Mouse (Mus musculus): ENCODE data around the gene Rc3h1.
"Not testable (repeated sequence)": the region's sequence is repeated elsewhere in the genome, so short reads cannot be mapped to it uniquely, and the experiment has no call there.

Gene Rc3h1

DNA sequence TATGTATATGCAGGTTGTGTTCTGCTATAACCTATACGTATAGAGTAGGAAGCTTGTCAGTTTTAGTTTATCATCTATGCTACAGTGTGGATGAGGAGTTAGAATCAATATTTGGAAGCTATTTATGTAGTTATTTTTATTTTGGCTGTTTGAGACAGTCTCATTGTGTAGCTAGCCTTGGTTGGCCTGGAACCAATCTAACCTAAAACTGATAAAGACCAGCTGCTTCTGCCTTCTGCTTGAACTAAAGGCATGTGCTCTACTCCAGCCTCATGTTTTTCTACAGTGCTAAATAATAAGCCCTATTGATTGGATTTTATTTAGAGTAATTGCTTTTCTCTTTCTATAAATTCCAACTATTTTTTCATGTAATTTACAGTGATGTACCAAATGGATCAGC lies 61.0 kb downstream of the Rc3h1 start:
- DNase-seq, result peak; percentile 10

DNA sequence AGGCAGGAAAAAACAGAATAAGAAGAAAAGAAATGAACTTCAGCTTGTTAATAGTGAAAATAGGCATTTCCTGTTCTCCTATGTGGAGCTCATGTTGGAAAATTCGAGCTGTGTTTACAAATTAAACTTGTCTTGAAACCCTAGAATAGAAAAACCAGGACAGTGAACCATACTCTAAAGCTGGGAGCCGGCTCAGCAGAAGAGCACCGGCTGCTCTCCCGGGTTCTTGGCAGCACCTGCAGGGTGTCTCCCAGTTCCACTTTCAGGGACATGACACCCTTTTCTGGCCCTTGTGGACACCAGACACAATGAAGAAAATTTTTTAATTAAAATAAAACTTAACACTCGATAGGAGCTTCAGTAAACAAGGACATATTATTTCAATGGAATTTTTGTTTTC lies 62.4 kb downstream of the Rc3h1 start:
- DNase-seq, result peak; percentile 20

DNA sequence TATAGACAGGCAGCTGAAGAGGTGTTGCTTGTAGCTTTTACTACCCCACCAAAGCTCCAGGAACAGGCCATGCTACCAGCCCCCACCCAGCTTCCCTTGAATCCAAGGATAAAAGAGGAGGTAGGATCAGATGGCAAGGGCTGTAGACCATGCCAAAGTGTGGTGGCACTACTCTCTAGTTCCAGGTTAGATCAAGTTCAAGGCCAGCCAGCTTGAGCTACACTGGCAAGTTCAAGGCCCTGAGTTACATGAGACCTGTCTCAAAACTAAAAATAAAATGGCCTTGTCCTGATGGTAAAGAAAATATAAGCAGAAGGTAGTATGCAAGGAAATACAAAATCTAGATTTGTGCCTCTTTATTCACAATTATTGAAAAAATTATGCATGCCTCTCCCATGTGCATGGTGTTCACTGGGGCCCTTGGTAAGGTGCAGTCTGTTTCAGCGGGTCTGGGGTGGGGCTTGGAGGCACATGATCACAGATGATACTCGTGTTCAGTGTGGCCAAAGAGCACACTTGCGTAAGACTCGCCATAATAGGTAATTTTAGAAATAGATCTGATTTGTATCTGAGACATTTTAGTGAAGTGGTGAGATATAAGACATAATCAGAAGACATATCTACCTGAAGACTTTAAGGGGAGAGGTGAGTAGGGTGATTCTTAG lies 72.0 kb downstream of the Rc3h1 start, which contains the start of gene Serpinc1:
TSS of gene Serpinc1 (plus strand) at position 515 of the 665 bp plus-strand sequence.
- DNase-seq, result no peak

DNA sequence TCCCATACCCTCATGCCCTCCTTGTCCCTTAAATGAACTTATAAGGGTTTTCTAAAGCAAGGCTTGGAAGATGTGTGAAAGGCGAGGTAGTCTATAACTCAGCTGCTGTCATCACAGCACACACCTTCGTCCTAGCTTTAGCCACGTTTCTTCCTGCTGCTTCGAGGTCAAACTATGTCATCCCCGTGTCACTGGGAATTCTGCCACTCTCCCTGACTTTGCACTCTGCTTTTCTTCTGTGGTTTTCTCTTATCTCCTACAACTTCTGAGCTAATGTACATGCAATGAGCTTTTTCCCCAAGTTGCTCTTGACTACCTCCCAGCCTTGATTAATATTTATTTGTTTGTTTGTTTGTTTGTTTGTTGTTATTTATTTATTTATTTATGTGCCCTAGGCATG lies 73.8 kb downstream of the Rc3h1 start:
- no peak for DNase-seq

DNA sequence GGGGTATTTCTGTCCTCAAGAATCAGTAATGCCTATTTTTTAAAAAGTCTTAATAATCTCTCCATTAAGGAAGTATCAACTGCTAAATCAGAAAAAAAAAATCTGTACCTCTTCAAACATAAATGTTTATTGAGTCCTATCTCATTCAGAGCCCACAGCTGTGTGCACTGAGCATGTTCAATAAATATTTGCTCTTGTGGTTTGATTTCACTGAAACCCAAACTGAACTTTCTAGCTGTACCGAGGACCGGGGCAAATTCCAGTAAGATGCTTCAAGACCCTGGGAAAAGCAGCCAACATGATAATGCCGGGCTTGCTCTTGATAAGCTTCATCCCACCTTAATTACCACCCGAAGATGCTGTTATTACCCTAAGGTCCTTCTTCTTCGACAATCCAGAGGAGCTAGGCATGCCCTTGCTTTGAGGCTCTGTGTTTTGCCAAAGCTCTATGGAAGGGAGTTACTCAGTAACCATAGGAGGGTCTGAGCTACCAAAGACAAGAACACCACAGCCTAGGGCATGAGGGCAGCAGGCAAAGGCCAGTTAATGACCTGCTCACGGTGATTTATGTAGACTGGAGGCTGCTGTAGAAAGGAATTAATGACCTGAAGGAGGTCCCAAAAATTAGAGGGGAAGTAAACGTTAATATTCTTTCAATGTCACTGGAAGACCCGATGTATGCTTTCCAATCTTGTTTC lies 74.5 kb downstream of the Rc3h1 start:
- DNase-seq, result no peak

DNA sequence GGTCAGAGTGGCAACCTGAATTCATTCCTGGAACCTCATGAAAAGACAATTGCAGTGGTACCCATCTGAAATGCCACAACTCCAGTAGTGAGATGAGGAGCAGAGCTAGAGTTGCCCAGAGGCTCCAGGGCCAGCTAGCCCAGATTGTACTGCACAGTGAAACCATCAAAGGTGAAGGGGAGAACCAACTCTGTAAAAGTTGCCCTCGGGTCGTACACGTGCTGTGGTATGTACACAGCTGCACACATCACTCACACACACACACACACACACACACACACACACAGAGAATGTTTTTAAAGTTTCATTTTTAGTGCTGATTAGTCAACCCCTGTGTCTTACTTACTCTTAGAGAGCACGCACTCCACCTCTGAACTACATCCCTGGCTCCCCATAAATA lies 75.1 kb downstream of the Rc3h1 start:
- DNase-seq, result no peak

DNA sequence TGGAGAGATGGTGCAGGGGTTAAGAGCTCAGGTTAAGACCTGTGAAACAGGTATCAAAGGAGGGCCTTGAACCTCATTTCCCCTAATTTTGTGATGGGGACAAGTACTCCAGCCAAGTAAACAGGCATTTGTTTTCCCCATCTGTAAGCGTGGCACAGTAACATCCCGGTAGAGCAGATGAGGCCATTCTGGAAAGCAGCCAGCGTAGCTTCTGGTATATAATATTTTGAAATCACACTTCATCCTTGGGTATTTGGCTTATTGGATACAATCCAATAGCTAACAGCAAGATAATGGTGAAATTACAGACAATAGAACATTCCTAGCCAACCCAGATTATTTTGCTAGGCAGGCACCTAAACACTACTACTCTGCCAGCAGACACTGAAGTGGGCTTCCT lies 76.7 kb downstream of the Rc3h1 start:
- DNase-seq, result no peak

DNA sequence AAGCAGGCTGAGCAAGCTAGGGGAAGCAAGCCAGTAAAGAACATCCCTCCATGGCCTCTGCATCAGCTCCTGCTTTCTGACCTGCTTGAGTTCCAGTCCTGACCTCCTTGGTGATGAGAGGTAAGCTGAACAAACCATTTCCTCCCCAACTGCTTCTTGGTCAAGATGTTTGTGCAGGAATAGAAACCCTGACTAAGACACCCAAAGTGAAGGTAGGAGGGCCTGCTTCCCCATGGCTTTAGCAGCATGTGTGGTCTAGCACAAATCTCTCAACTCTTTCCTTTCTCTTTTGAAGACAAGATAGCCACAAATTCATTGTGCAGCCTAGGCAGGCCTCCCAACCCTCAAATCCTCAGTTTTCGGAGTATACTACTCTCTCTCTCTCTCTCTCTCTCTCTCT lies 78.5 kb downstream of the Rc3h1 start:
- not testable (repeated sequence) for DNase-seq

DNA sequence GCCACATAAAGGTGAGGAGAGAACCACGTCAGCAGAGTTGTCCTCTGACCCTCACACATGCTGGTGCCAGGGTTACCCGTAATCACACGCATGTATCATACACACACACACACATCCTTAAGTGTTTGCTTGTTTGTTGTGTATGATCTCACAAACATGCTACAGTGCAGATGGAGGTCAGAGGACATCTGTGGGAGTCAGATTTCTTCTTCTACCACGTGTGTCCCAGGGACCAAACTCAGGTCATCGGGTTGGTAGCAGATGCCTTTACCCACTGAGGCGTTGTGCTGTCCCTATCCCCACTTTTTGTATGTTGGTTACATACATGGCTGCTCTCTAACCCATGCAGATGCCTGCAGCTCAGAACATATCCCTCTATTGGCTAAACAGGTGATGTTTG lies 79.3 kb downstream of the Rc3h1 start:
- no peak for DNase-seq

DNA sequence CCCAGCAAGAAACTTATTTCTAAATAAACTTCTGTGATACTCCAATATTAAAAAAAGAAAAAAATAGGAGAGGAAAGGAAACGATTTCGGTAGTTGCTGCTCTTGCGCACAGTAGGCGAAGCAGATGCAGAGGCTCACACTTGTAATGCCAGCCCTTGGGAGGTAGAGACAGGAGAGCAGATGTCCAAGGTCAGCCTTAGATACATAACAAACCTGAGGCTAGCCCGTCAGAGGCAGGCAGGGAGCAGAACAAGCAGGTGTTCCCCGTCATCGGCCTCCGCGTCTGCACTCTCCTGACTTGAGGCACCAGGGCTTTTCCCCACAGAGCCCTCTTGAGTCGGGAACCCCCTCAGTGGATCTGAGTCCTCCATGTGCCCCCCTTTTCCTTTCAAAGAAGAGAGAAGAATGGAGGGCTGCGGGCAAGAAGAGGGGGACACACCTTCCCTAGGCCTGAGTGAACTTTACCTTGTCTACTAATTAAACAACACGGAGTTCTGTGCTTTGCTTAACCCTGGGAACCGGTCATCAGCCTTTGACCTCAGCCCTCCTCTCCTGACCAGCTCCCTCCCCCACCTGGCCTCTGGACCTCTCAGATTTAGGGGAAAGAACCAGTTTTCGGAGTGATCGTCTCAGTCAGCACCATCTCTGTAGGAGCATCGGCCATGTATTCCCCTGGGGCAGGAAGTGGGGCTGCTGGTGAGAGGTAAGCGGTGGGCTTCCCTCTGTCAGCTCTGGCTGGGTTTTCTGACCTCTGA lies 80.8 kb downstream of the Rc3h1 start:
- DNase-seq, result no peak

DNA sequence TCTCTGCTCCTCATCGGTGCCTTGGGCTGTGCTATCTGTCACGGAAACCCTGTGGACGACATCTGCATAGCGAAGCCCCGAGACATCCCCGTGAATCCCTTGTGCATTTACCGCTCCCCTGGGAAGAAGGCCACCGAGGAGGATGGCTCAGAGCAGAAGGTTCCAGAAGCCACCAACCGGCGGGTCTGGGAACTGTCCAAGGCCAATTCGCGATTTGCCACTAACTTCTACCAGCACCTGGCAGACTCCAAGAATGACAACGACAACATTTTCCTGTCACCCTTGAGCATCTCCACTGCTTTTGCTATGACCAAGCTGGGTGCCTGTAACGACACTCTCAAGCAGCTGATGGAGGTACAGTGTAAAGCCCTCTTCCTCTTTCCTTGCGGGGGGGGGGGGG lies 83.2 kb downstream of the Rc3h1 start:
- DNase-seq, result no peak

DNA sequence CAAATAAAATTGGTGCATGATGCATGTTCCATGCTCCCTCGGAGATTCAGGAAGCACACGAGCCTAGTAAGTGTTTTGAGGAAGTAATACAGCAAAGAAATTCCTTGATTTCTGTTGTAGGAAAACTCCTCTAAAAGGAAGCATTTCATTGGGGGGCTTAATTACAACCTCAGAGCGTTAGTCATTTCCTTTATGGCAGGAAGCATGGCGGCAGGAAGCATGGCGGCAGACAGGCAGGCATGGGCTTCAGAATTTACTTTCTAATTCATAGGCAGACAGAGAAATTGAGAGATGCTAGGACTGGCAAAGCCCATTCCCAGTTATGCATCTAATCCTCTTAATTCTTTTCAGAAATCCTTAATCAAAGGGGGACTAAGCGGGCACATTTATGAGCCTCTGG lies 87.6 kb downstream of the Rc3h1 start:
- no peak for DNase-seq

DNA sequence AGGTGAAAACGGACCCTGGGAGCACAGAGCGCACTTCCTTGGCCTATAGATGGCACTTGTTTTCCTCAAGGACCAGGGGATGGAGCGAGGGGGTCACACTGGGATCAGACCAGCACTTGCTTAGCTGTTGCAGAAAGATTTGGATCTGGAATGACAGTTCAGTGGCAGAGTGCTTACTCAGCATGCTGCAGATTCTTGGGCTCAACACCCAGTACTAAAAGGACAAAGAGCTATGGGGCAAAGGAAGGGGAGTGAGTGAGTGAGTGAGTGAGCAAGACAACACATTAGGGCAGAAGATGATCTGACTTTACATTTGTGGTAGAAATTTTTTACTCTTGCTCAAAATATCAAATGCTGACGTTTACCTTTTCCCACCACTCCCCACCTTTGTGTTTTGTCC lies 98.7 kb downstream of the Rc3h1 start:
- DNase-seq, result no peak

DNA sequence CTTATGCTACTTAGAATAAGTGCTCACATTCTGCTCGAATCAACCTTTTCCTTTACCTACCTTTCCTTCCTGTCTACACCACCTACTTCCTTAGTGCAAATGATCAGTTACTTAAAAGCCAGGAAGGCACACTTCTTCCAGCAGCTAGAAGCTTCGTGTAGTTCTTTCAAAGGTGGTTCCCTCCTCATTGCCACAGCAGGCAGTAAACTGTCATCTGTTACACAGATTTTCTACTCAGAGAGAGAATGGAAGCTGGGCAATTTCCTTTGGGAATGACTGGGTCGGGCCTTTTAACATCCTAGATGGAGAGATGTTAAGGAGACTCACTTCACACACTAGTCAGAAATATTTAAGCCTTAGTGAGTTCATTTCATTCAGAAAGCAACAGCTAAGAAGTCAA lies 99.3 kb downstream of the Rc3h1 start:
- no peak for DNase-seq

DNA sequence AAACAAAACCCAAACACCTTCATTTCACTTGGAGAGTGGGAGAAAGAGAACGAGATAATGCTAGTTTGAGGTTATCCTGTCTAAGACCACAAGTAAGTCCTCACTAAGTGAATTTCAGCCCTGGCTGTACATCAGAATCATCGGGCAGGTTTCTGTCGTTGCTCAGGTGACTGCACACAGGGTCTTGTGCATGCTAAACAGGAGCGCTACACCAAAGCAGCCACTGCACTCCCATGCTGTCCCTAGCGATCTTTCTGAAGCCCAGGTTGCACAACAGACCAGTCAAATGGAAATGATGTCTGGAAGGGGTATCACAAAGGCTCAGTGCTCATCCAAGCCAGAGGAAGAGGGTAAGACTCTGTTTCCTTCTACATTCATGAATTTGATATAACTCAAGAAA lies 100.3 kb downstream of the Rc3h1 start:
- DNase-seq, result no peak

DNA sequence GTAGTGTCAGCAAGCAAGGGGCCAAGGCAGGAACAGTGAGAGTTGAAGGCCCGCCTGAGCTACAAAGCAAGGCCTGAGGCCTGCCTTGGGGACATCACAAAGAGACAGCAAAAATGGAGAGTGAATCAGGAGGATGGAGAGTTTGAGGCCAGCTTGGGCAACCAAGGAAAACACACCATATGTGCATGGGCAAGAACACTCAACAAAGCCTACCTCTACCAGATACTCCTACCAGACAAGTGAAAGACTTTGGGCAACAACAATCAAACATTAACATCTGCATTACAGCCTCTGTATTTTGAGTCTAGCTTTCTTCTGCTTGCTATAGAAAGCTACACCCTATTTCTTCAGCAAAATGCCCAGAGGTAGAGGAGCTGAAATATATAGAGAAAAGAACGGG lies 101.8 kb downstream of the Rc3h1 start:
- DNase-seq, result no peak

DNA sequence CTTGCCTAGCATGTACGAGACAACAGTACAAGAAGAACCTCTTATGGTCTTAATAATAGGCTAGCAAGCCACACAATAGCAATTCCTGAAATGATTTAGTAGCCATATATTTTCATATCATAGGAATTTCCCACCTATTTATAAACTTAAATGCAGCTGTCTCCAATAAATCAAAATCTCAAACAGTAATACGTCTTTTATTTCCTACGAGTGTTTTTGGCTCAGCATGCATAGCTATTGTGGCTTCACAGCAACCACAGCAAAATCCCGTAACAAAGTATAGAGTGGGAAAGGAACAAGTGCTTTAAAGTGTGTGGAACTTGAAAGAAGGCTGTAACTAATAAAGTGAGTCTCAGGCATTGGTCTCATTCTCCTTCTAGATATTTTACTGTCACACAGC lies 104.2 kb downstream of the Rc3h1 start:
- no peak for DNase-seq

DNA sequence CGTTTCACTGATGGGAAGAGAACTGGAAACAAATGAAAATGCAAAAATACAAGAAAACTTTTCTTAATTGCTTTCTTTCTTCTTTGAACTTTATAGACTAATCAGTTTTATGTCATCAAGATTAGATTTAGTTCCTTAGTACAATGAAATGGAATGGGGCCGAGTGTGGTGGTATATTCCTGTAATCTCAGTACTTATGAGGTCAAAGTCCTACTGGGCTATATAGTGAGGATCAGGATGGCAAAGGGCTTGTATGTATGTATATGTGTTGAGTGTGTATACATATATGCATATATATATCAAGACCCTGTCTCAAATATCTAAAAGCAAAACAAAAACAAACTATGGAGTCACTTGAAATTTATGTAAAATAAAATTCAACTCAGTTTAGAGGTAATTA lies 110.2 kb downstream of the Rc3h1 start:
- no peak for DNase-seq

DNA sequence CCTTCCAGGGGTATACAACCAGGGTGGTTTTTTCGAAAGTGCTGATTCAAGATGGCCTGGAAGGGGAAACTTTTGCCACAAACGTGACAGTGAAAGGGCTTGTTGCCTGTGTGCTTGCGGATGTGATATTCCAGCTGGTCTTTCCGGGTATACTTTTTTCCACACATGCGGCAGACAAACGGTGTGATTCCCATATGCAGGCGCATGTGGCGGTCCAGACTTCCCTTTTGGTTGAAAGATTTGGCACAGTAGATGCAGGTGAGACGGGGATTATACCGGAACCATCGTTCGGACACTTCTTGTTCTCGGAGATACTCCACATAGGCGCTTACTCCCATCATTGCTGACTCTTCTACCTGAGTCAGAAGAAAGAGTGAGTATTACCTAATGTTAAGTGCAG lies 113.8 kb downstream of the Rc3h1 start:
- no peak for DNase-seq

All from cerebellum, adult 9-11 months (tissue).